Mouse (Mus musculus): ENCODE measurements around the gene Tbcc. TPM values are rescaled to one million over a fixed set of nuclear protein-coding genes. Genes with fewer than 3 reads are reported as not detected.
"Not testable (repeated sequence)": the region's sequence is repeated elsewhere in the genome, so short reads cannot be mapped to it uniquely, and the experiment has no call there.

Tbcc gene
- total and polyA plus RNA-seq, 3 experiments: 15.1 to 27.8 (median 21.6) TPM

DNA sequence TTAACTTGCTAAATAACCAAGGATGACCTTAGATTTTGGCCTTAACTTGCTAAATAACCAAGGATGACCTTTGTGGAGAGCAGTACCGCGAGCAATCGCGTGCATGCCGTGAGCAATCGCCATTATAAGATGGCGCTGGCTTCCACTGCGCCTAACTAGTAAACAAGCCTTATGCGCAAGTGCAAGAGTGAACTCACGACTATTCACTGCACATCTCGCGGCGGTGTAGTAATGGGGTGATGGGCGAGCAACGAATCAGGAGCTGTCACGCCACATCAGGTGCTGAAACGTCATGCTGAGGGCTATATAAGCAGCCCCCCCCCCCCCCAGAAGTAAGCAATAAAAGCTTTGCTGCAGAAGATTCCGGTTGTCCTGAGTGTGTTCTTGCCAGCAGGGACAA, 43.9 kb upstream of the Tbcc start:
- H3K27me3 ChIP-seq (replicated peaks); dilution Hi-C loops (cut with MboI; ENCODE audit: extremely low pct_ligation_motif_present, extremely low pct_unique_long_range_greater_than_20kb, low sequenced_read_pairs); H3K9me3 ChIP-seq (replicated peaks; ENCODE audit: low read length); H3K9ac ChIP-seq (ENCODE audit: insufficient read depth, low read depth); H3K4me3 ChIP-seq (replicated peaks in 1 of 3; ENCODE audit: low read depth in 2 of 3, low read length in 2 of 3, poor library complexity in 1 of 3); H3K79me2 ChIP-seq (replicated peaks; ENCODE audit: control insufficient read depth, extremely low read depth, insufficient read depth, poor library complexity, severe bottlenecking); in situ Hi-C loops (cut with MboI; ENCODE audit: low pct_ligation_motif_present, low pct_unique_long_range_greater_than_20kb, low sequenced_read_pairs); DNase-seq (ENCODE audit: extremely low read depth); H3K27ac ChIP-seq (ENCODE audit: insufficient read depth, low read depth); H3K4me2 ChIP-seq (ENCODE audit: insufficient read depth, low read depth, poor library complexity, severe bottlenecking): not testable (repeated sequence)
- H3K4me1 ChIP-seq (ENCODE audit: control insufficient read depth in 1 of 2, insufficient read depth in 2 of 2): peaks cover 7 to 27% of the 10 kb centered on the region in 2 experiments; a peak in 3 of 4 replicates
- H3K36me3 ChIP-seq (replicated peaks in 1 of 2; ENCODE audit: control insufficient read depth in 1 of 2, insufficient read depth in 1 of 2, low read length in 1 of 2): peaks cover 2 to 43% of the 10 kb centered on the region in 2 experiments

- Histone ChIP-seq H3K9me3 (replicated peaks; ENCODE audit: low read length) (no peaks in the 10 kb centered on the region), H3K4me3 (replicated peaks in 1 of 3; ENCODE audit: low read depth in 2 of 3, low read length in 2 of 3, poor library complexity in 1 of 3) (no peak overlapping the region), H3K4me1 (ENCODE audit: control insufficient read depth in 1 of 2, insufficient read depth in 2 of 2) (peaks cover 7 to 32% of the 10 kb centered on the region in 2 experiments; a peak in 3 of 4 replicates), H3K27me3 (replicated peaks) (no peaks in the 10 kb centered on the region), H3K4me2 (ENCODE audit: insufficient read depth, low read depth, poor library complexity, severe bottlenecking) (no peak overlapping the region), H3K36me3 (replicated peaks in 1 of 2; ENCODE audit: control insufficient read depth in 1 of 2, insufficient read depth in 1 of 2, low read length in 1 of 2) (peaks cover 2 to 40% of the 10 kb centered on the region in 2 experiments), H3K27ac (ENCODE audit: insufficient read depth, low read depth) (no peak overlapping the region), H3K9ac (ENCODE audit: insufficient read depth, low read depth) (no peak overlapping the region), H3K79me2 (replicated peaks; ENCODE audit: control insufficient read depth, extremely low read depth, insufficient read depth, poor library complexity, severe bottlenecking) (no peaks in the 10 kb centered on the region)
- in situ Hi-C loops (cut with MboI; ENCODE audit: low pct_ligation_motif_present, low pct_unique_long_range_greater_than_20kb, low sequenced_read_pairs) (no loop called here), dilution Hi-C loops (cut with MboI; ENCODE audit: extremely low pct_ligation_motif_present, extremely low pct_unique_long_range_greater_than_20kb, low sequenced_read_pairs) (no loop called here)
- DNase-seq (ENCODE audit: extremely low read depth): no peak
- no peak for TF ChIP-seq ZKSCAN1 (IDR thresholded peaks at IDR 0.05; ENCODE audit: borderline replicate concordance, low read depth, low read length)
- no peak for TF ChIP-seq CTCF (conservative IDR thresholded peaks at IDR 0.05 in 1 of 2, IDR thresholded peaks at IDR 0.05 in 1 of 2; ENCODE audit: low read depth in 2 of 2, low read length in 2 of 2)
- TF ChIP-seq E2F4 (IDR thresholded peaks at IDR 0.05; ENCODE audit: insufficient replicate concordance, low read depth, low read length): no peak
- no peak for TF ChIP-seq EP300 (IDR thresholded peaks at IDR 0.05; ENCODE audit: low read length)
- no peak for TF ChIP-seq ETS1 (conservative IDR thresholded peaks at IDR 0.05; ENCODE audit: low read depth, low read length)
- TF ChIP-seq MAZ (IDR thresholded peaks at IDR 0.05; ENCODE audit: low read depth, low read length): no peak
- no peak for TF ChIP-seq JUND (conservative IDR thresholded peaks at IDR 0.05; ENCODE audit: low read depth, low read length)
Observed at GRCm38 (mm10) chr17:46847206-46847605, 43.3 kb upstream of the Tbcc start.

DNA sequence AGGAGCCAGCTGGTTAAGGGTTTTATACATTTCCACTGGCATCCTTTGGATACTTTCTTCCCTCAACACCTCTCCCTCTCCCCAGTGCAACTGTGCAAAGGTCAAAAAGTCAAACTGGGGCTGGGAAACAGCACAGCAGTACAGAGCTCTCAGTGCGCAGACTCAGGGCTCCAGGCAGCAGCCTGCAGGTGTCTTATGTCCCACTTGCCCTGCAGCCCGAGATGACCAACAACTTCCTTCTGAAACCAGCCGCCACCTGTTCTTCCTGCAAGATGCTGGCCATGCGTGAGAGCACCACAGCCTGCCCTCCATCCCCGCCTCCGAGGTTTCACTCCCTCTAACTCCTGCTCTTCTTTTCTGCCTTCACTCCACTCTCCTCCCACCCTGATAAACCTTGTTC, 37.8 kb upstream of the Tbcc start:
- peak overlapping the region; percentile 2; the same call in 1 of the 2 replicates for H3K27ac ChIP-seq (ENCODE audit: insufficient read depth, low read depth)
- peak; percentile 94 for DNase-seq (ENCODE audit: extremely low read depth)
- H3K79me2 ChIP-seq (replicated peaks; ENCODE audit: control insufficient read depth, extremely low read depth, insufficient read depth, poor library complexity, severe bottlenecking): peaks cover 28% of the 10 kb centered on the region
- in situ Hi-C loops (cut with MboI; ENCODE audit: low pct_ligation_motif_present, low pct_unique_long_range_greater_than_20kb, low sequenced_read_pairs) (no loop called here), dilution Hi-C loops (cut with MboI; ENCODE audit: extremely low pct_ligation_motif_present, extremely low pct_unique_long_range_greater_than_20kb, low sequenced_read_pairs) (no loop called here)
- H3K9ac ChIP-seq (ENCODE audit: insufficient read depth, low read depth): no peak overlapping the region
- H3K36me3 ChIP-seq (replicated peaks in 1 of 2; ENCODE audit: control insufficient read depth in 1 of 2, insufficient read depth in 1 of 2, low read length in 1 of 2): peaks cover 0 to 15% of the 10 kb centered on the region in 2 experiments
- H3K4me2 ChIP-seq (ENCODE audit: insufficient read depth, low read depth, poor library complexity, severe bottlenecking): 0 out of 2 replicates have a peak overlapping the region, but pooled peaks have one; percentile 7
- no peaks in the 10 kb centered on the region for H3K9me3 ChIP-seq (replicated peaks; ENCODE audit: low read length)
- H3K4me3 ChIP-seq (replicated peaks in 1 of 3; ENCODE audit: low read depth in 2 of 3, low read length in 2 of 3, poor library complexity in 1 of 3): no peak overlapping the region
- peaks cover 13 to 58% of the 10 kb centered on the region in 2 experiments for H3K4me1 ChIP-seq (ENCODE audit: control insufficient read depth in 1 of 2, insufficient read depth in 2 of 2)
- H3K27me3 ChIP-seq (replicated peaks): no peaks in the 10 kb centered on the region
- TF ChIP-seq NRF1 (IDR thresholded peaks at IDR 0.05; ENCODE audit: low read depth, low read length) (peak; percentile 99), POLR2AphosphoS2 (IDR thresholded peaks at IDR 0.05; ENCODE audit: low read depth, low read length) (no peak), SMC3 (IDR thresholded peaks at IDR 0.05; ENCODE audit: low read depth, low read length) (no peak; the same call in 1 of the 2 replicates), ZC3H11A (IDR thresholded peaks at IDR 0.05; ENCODE audit: low read depth, low read length) (no peak), PAX5 (IDR thresholded peaks at IDR 0.05; ENCODE audit: low read length) (no peak), IRF4 (IDR thresholded peaks at IDR 0.05; ENCODE audit: low read depth, low read length) (peak; percentile 91), CHD2 (IDR thresholded peaks at IDR 0.05; ENCODE audit: low read length) (peak; percentile 66; the same call in 1 of the 2 replicates), ETS1 (conservative IDR thresholded peaks at IDR 0.05; ENCODE audit: low read depth, low read length) (peak; percentile 87), USF1 (IDR thresholded peaks at IDR 0.05; ENCODE audit: low read depth, low read length) (no peak), BHLHE40 (IDR thresholded peaks at IDR 0.05; ENCODE audit: low read depth, low read length) (peak; percentile 86), SIN3A (IDR thresholded peaks at IDR 0.05; ENCODE audit: low read length) (no peak), ZMIZ1 (IDR thresholded peaks at IDR 0.05; ENCODE audit: low read depth, low read length) (peak; percentile 25; the same call in 1 of the 2 replicates), ZNF384 (IDR thresholded peaks at IDR 0.05; ENCODE audit: low read depth, low read length) (no peak), RAD21 (IDR thresholded peaks at IDR 0.05; ENCODE audit: low read depth, low read length) (no peak; the same call in 1 of the 2 replicates), E2F4 (IDR thresholded peaks at IDR 0.05; ENCODE audit: insufficient replicate concordance, low read depth, low read length) (no peak), MAZ (IDR thresholded peaks at IDR 0.05; ENCODE audit: low read depth, low read length) (no peak), NELFE (IDR thresholded peaks at IDR 0.05; ENCODE audit: low read depth, low read length) (no peak; the same call in 1 of the 2 replicates), CTCF (conservative IDR thresholded peaks at IDR 0.05 in 1 of 2, IDR thresholded peaks at IDR 0.05 in 1 of 2; ENCODE audit: low read depth in 2 of 2, low read length in 2 of 2) (no peak), JUND (conservative IDR thresholded peaks at IDR 0.05; ENCODE audit: low read depth, low read length) (no peak), EP300 (IDR thresholded peaks at IDR 0.05; ENCODE audit: low read length) (peak; percentile 92), UBTF (IDR thresholded peaks at IDR 0.05; ENCODE audit: low read depth, low read length) (no peak), JUN (IDR thresholded peaks at IDR 0.05; ENCODE audit: insufficient read depth, low read depth, low read length) (peak; percentile 26; the same call in 1 of the 2 replicates), MYC (IDR thresholded peaks at IDR 0.05; ENCODE audit: low read depth, low read length) (peak; percentile 87; the same call in 1 of the 2 replicates)
